Mouse (Mus musculus) hindbrain, embryonic 11.5 days (tissue): ENCODE results near the gene Wdr1. TPM values are rescaled to one million over a fixed set of nuclear protein-coding genes. Genes with fewer than 3 reads are reported as not detected.

Source experiments
- polyA plus RNA-seq: library from polyadenylated mRNA; unstranded; fragments of >200 nt; fragmentation: Nextera tagmentation; extraction: Ambion mirVana; gene quantifications from 2 replicates; pipeline ENCODE4 v1.2.1, GENCODE M21; 2014

Gene Wdr1
- polyA plus RNA-seq, 1 experiment from 2014 or later = 169 TPM

Other genes starting within 250 kb of the Wdr1 start
- not detected in 2 replicates for gene Drd5, start 243.9 kb downstream of the Wdr1 start, polyA plus RNA-seq
- 0.13 and 0.15 TPM in 2 replicates for gene Slc2a9, start 60.1 kb downstream of the Wdr1 start, polyA plus RNA-seq
- gene Zfp518b, start 121.6 kb upstream of the Wdr1 start, polyA plus RNA-seq = 40.1 and 47.6 TPM in 2 replicates